ENCODE assay signal across 26 mouse cellular contexts in genomic region chr2:29486491-29486890, GRCm38 (mm10).
DNase-seq lines count a peak whose midpoint lies in the region; ATAC-seq lines count a peak whose summit lies in the region.
"Had no signal": no experiment of that assay in that cellular context is flagged by ENCODE, and none has a peak within 500 bp of the region (broad histone marks: within the 10 kb centered on the region; RNA-seq: fewer than 3 reads in every experiment).

No protein-coding gene starts in this region.

- H3K36me3 ChIP-seq in forebrain, embryonic 14.5 days (ENCODE audit: control insufficient read depth, insufficient read depth, low read length), result no peaks in the 10 kb centered on the region
- H3K36me3 ChIP-seq in forebrain, embryonic 11.5 days (ENCODE audit: control insufficient read depth, insufficient read depth, low read length), result no peaks in the 10 kb centered on the region
- H3K36me3 ChIP-seq in hindbrain, embryonic 10.5 days, result no peaks in the 10 kb centered on the region
- no peaks in the 10 kb centered on the region for H3K36me3 ChIP-seq in hindbrain, embryonic 16.5 days (ENCODE audit: control insufficient read depth, insufficient read depth, low read length)
- no peaks in the 10 kb centered on the region for H3K36me3 ChIP-seq in midbrain, embryonic 14.5 days (ENCODE audit: control insufficient read depth, insufficient read depth, low read length)
- no peaks in the 10 kb centered on the region for H3K36me3 ChIP-seq in midbrain, embryonic 11.5 days (ENCODE audit: control insufficient read depth, insufficient read depth, low read length)
- H3K36me3 ChIP-seq: embryonic facial prominence, embryonic 12.5 days; embryonic facial prominence, embryonic 15.5 days; hindbrain, embryonic 13.5 days had no signal

- H3K27ac ChIP-seq in forebrain, embryonic 14.5 days (ENCODE audit: low read depth, low read length), result no peak overlapping the region; the same call in 1 of the 2 replicates
- no peak overlapping the region for H3K27ac ChIP-seq in forebrain, embryonic 11.5 days (ENCODE audit: low read depth, low read length)
- H3K27ac ChIP-seq in hindbrain, embryonic 10.5 days, result 0 out of 2 replicates have a peak overlapping the region, but pooled peaks have one; percentile 5
- no peak overlapping the region for H3K27ac ChIP-seq in hindbrain, embryonic 16.5 days (ENCODE audit: low read depth, low read length)
- peak overlapping the region; percentile 26; the same call in 1 of the 2 replicates for H3K27ac ChIP-seq in midbrain, embryonic 14.5 days (replicated peaks; ENCODE audit: low read depth, low read length)
- no peak overlapping the region for H3K27ac ChIP-seq in midbrain, embryonic 11.5 days (ENCODE audit: low read depth, low read length)
- H3K27ac ChIP-seq: embryonic facial prominence, embryonic 12.5 days; embryonic facial prominence, embryonic 15.5 days; gastrocnemius, adult 2 months; hindbrain, embryonic 13.5 days; hindbrain, postnatal 0 days had no signal

- H3K4me2 ChIP-seq in forebrain, embryonic 14.5 days (ENCODE audit: low read length), result no peak overlapping the region
- H3K4me2 ChIP-seq in forebrain, embryonic 11.5 days (ENCODE audit: low read depth, low read length, severe bottlenecking), result no peak overlapping the region
- H3K4me2 ChIP-seq in hindbrain, embryonic 16.5 days (ENCODE audit: low read length), result no peak overlapping the region
- no peak overlapping the region for H3K4me2 ChIP-seq in midbrain, embryonic 14.5 days (ENCODE audit: low read length)
- H3K4me2 ChIP-seq in midbrain, embryonic 11.5 days, result no peak overlapping the region
- H3K4me2 ChIP-seq: embryonic facial prominence, embryonic 12.5 days; embryonic facial prominence, embryonic 15.5 days; heart, embryonic 11.5 days; hindbrain, embryonic 13.5 days had no signal

- H3K4me1 ChIP-seq in forebrain, embryonic 14.5 days (ENCODE audit: control insufficient read depth, insufficient read depth, low read length), result peaks cover 53% of the 10 kb centered on the region
- peaks cover 14% of the 10 kb centered on the region; the same call in 1 of the 2 replicates for H3K4me1 ChIP-seq in forebrain, embryonic 11.5 days (replicated peaks; ENCODE audit: control insufficient read depth, insufficient read depth, low read length)
- H3K4me1 ChIP-seq in hindbrain, embryonic 10.5 days (replicated peaks), result peaks cover 65% of the 10 kb centered on the region
- H3K4me1 ChIP-seq in hindbrain, embryonic 16.5 days (ENCODE audit: control insufficient read depth, insufficient read depth, low read depth, low read length), result peaks cover 11% of the 10 kb centered on the region
- H3K4me1 ChIP-seq in midbrain, embryonic 14.5 days (ENCODE audit: control insufficient read depth, insufficient read depth, low read length), result peaks cover 44% of the 10 kb centered on the region
- H3K4me1 ChIP-seq in midbrain, embryonic 11.5 days (ENCODE audit: control insufficient read depth, insufficient read depth, low read length), result peaks cover 19% of the 10 kb centered on the region

- no peak overlapping the region for H3K9ac ChIP-seq in forebrain, embryonic 14.5 days (ENCODE audit: low read length)
- no peak overlapping the region for H3K9ac ChIP-seq in forebrain, embryonic 11.5 days (ENCODE audit: low read length)
- no peak overlapping the region for H3K9ac ChIP-seq in hindbrain, embryonic 16.5 days (ENCODE audit: low read depth, low read length)
- no peak overlapping the region for H3K9ac ChIP-seq in midbrain, embryonic 14.5 days (replicated peaks; ENCODE audit: low read length)
- H3K9ac ChIP-seq in midbrain, embryonic 11.5 days (ENCODE audit: low read length), result no peak overlapping the region
- H3K9ac ChIP-seq: embryonic facial prominence, embryonic 12.5 days; embryonic facial prominence, embryonic 15.5 days; hindbrain, embryonic 13.5 days had no signal

- H3K4me3 ChIP-seq in forebrain, embryonic 14.5 days (ENCODE audit: low read depth, low read length), result no peak overlapping the region
- H3K4me3 ChIP-seq in forebrain, embryonic 11.5 days (ENCODE audit: low read depth, low read length), result no peak overlapping the region
- no peak overlapping the region for H3K4me3 ChIP-seq in hindbrain, embryonic 10.5 days
- H3K4me3 ChIP-seq in hindbrain, embryonic 16.5 days (ENCODE audit: low read length), result no peak overlapping the region
- no peak overlapping the region for H3K4me3 ChIP-seq in midbrain, embryonic 14.5 days (replicated peaks; ENCODE audit: low read depth, low read length)
- no peak overlapping the region for H3K4me3 ChIP-seq in midbrain, embryonic 11.5 days (ENCODE audit: low read depth, low read length)
- H3K4me3 ChIP-seq: embryonic facial prominence, embryonic 12.5 days; embryonic facial prominence, embryonic 15.5 days; gastrocnemius, adult 2 months; hindbrain, embryonic 13.5 days had no signal

- peak; percentile 78 for DNase-seq in forebrain, embryonic 14.5 days (ENCODE audit: low spot score)
- no peak for DNase-seq in forebrain, embryonic 11.5 days (ENCODE audit: low spot score)
- DNase-seq in hindbrain, embryonic 10.5 days (ENCODE audit: low spot score), result no peak
- DNase-seq in midbrain, embryonic 14.5 days, result no peak
- no peak for DNase-seq in midbrain, embryonic 11.5 days (ENCODE audit: low spot score, missing footprints)
- DNase-seq: adrenal gland, postnatal 10 days; B cell, adult 2 months; cerebellum, adult 11 months; cerebellum, adult 2 months; cerebellum, adult 9-11 months; cerebellum, postnatal 25 days; gastrocnemius, adult 2 months; gastrocnemius, postnatal 14 days; heart, adult 11 months; kidney, adult 18-20 months had no signal

- no peaks in the 10 kb centered on the region for H3K9me3 ChIP-seq in forebrain, embryonic 14.5 days (replicated peaks; ENCODE audit: control insufficient read depth, low read length)
- no peaks in the 10 kb centered on the region for H3K9me3 ChIP-seq in forebrain, embryonic 11.5 days (ENCODE audit: control insufficient read depth, low read length)
- no peaks in the 10 kb centered on the region for H3K9me3 ChIP-seq in hindbrain, embryonic 10.5 days
- no peaks in the 10 kb centered on the region for H3K9me3 ChIP-seq in hindbrain, embryonic 16.5 days (ENCODE audit: control insufficient read depth, low read length)
- no peaks in the 10 kb centered on the region for H3K9me3 ChIP-seq in midbrain, embryonic 14.5 days (ENCODE audit: control insufficient read depth, low read length)
- H3K9me3 ChIP-seq in midbrain, embryonic 11.5 days (ENCODE audit: control insufficient read depth, low read length), result no peaks in the 10 kb centered on the region
- H3K9me3 ChIP-seq: embryonic facial prominence, embryonic 12.5 days; embryonic facial prominence, embryonic 15.5 days; G1E; hindbrain, embryonic 13.5 days had no signal

- 22% methylated on average over 7 of the region's 7 CpGs for WGBS in forebrain, embryonic 14.5 days
- WGBS in forebrain, embryonic 11.5 days, result 79% methylated on average over 7 of the region's 7 CpGs
- WGBS in hindbrain, embryonic 10.5 days, result 85% methylated on average over 7 of the region's 7 CpGs
- WGBS in hindbrain, embryonic 16.5 days, result 55% methylated on average over 7 of the region's 7 CpGs
- 52% methylated on average over 7 of the region's 7 CpGs for WGBS in midbrain, embryonic 14.5 days
- WGBS in midbrain, embryonic 11.5 days, result 82% methylated on average over 7 of the region's 7 CpGs

- no peaks in the 10 kb centered on the region for H3K27me3 ChIP-seq in forebrain, embryonic 14.5 days (replicated peaks; ENCODE audit: control insufficient read depth, insufficient read depth, low read length)
- no peaks in the 10 kb centered on the region for H3K27me3 ChIP-seq in forebrain, embryonic 11.5 days (ENCODE audit: control insufficient read depth, insufficient read depth, low read length)
- H3K27me3 ChIP-seq in hindbrain, embryonic 10.5 days (ENCODE audit: insufficient read depth, poor library complexity, severe bottlenecking), result no peaks in the 10 kb centered on the region
- no peaks in the 10 kb centered on the region for H3K27me3 ChIP-seq in hindbrain, embryonic 16.5 days (replicated peaks; ENCODE audit: control insufficient read depth, insufficient read depth, low read length)
- H3K27me3 ChIP-seq in midbrain, embryonic 14.5 days (ENCODE audit: control insufficient read depth, insufficient read depth, low read length), result no peaks in the 10 kb centered on the region
- H3K27me3 ChIP-seq in midbrain, embryonic 11.5 days (ENCODE audit: control insufficient read depth, insufficient read depth, low read length), result no peaks in the 10 kb centered on the region
- H3K27me3 ChIP-seq: CH12.LX; embryonic facial prominence, embryonic 12.5 days; embryonic facial prominence, embryonic 15.5 days; hindbrain, embryonic 13.5 days; Patski had no signal

- peak; percentile 54 for ATAC-seq in forebrain, embryonic 14.5 days
- no peak for ATAC-seq in forebrain, embryonic 11.5 days (replicated peaks; ENCODE audit: low FRiP score)
- ATAC-seq in hindbrain, embryonic 16.5 days, result no peak
- ATAC-seq in midbrain, embryonic 14.5 days (ENCODE audit: low FRiP score, low TSS enrichment), result no peak
- ATAC-seq in midbrain, embryonic 11.5 days (ENCODE audit: low FRiP score), result no peak
- ATAC-seq: hindbrain, postnatal 0 days; inflammation-experienced regulatory T-cells, adult 6 months; intestine, embryonic 16.5 days; Patski had no signal

Comparison
In these comparisons a context has a peak if more than half of its experiments do, and no peak if none do; other contexts are left out.
1. H3K27ac ChIP-seq: peak in hindbrain, embryonic 10.5 days (single experiment) and midbrain, embryonic 14.5 days (single experiment); none in forebrain, embryonic 14.5 days (single experiment), forebrain, embryonic 11.5 days (single experiment), hindbrain, embryonic 16.5 days (single experiment) and midbrain, embryonic 11.5 days (single experiment).